Mouse (Mus musculus): ENCODE data around the gene Apob.
"Not testable (repeated sequence)": the region's sequence is repeated elsewhere in the genome, so short reads cannot be mapped to it uniquely, and the experiment has no call there.

The Apob gene

DNA sequence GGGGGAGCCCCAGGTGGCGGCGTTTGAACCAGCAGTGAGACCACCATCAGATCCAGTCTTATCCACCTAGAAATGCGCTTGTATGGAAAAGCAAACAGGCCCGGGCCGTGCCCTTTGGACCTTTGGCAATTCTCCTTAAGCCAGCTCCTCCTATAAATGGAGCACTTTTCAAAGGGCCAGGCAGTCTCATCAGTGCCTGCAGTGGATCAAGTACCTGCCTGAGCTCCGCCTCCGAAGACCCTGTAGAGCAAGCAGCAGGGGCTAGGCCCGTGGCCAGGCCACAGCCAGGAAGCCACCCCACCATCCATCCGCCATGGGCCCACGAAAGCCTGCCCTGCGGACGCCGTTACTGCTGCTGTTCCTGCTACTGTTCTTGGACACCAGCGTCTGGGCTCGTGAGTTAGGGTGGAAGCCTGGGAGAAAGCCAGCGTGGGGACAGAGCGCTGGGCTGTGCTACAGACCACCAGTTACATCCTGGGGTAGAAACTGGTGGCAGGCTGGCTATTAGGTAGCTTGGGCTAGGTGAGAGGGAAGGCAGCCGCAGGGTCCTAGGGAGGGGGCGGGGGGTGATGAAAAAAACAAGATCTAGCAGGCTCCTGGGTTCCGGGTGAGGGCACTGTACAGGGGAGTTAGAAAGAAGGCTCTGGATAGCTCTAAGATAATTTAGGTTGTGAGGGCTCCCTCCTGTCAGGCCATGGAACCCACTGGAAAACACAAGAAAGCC, at the start of gene Apob:
Apob (plus strand) TSS at position 183 of the 724 bp plus-strand sequence.
- in situ Hi-C loops (cut with MboI, MseI), result no loop called here

DNA sequence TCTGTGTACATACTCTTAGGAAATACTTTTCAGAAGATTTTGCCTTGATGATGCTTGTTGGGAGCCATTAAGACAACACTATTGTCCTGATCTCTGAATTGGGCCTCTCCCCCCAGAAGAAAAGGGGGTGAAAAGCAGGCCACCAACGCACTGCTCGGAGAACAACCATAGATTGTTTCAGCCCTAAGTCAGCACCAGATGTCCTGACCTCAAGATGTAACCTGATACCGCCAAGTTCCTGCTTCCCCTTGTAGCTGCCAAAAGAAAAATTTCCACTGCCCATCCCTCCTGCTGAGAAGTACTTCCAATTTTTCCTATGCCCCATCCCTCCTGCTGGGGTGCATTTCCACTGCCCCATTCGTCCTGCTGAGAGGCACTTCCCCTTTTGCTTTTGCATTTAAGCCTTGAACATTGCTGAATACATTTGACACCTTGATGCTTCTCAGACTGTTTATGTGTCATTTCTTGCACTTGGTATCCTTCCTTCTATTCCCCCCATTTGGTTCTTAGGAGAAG, 45.0 kb upstream of the Apob start:
- in situ Hi-C loops (cut with MboI, MseI), result no loop called here

DNA sequence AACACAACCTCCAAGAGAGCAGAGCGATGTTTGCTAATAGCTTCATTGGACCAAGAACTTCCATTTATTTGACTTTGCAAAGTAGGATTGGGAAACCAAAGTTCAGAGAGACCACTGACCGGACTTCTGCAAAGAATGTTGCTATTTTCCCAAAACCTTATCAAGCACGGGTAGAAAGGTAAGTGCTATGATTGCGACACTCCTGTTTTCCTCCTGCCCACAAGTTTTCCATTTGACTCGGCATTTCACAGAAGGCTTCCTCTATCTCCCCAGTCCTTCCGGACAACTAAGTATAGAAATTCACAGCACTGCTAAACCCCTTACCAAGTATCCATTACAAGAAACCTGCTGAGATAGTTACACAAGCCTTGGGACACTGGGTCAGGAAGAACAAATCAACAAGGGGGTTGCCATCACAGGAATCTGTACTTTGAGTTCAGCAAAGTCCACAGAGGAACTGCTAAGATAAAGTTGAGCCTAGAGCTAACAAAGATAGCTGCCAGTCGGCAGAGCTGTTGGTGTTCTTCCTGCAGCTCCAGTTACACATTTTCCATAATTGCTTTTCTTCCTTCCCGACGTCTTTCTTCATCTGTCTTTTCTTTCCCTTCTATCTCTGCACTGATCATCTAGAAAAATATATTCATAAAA, 27.2 kb upstream of the Apob start:
- in situ Hi-C loops (cut with MboI, MseI), result no loop called here

DNA sequence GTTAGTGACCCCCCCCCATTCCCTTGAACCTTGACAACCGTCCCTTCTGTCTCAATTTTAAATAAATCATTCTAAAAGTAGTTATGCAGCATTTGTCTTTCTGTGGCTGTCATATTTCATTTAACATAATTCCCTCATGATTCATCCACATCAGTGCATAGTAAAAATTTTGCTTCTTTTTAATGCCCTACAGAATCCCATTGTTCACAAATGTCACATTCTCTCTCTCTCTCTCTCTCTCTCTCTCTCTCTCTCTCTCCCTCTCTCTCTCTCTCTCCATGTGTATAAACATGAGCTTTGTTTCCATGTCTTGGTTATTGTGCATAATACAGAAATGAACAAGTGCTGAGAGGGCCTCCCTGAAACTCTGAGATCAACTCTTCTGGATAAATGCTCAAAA, 18.6 kb upstream of the Apob start:
- in situ Hi-C loops (cut with MboI, MseI), result no loop called here

DNA sequence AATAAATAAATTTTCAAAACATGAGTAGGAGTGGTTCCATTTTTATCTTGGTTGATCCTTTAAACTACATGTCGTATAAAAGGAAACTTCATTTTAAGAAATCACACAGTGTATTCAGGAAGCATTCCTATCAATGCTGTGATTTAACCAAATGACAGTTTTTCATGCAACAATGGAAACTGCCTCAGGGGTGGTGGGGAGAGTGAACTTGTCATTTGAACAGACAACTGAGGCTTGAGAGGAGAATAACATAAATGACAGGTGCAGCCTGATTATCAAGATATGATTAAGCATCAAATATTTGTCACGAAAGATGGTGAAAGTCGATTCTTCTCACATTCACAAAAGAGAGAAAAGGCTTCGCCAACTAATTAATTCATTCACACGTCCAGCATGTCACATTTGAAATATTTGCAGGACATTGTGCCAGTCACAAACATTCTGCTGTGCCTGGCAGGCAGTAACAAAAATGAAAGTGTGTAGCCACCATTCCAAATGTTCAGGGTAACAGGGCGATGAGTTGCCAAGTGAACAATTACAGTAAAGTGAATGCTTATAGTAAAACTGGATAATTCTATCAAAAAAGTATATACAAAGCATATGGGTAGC, 18.0 kb upstream of the Apob start:
- in situ Hi-C loops (cut with MboI, MseI), result no loop called here

DNA sequence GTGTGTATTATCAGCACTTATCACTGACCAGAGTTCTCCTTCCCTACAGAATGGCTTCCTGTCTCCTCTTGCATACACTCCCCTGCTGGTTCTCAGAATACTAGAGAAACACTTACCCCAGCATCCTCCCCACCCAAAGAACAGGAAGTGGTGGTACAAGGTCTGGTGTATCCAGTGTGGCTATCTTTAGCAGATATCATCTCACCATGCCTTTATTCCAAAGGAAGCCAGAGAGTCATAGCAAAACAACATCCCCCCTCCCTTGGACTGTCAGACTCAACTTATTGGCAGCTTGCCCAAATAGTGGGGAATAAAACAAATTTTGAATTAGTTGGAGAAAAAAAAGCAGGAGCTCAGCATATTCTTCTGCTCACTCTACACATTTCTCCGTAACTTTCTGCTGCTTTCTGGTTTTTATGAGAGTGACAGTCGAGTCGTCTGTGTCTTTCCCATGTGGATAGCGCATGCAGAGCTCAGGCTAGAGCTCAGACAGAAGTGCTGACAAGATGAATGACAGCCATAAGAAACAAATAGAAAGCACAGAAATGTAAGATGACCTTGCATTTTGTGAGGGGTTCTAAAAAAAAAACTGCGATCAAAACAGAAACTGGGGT, 15.0 kb upstream of the Apob start:
- in situ Hi-C loops (cut with MboI, MseI), result no loop called here

DNA sequence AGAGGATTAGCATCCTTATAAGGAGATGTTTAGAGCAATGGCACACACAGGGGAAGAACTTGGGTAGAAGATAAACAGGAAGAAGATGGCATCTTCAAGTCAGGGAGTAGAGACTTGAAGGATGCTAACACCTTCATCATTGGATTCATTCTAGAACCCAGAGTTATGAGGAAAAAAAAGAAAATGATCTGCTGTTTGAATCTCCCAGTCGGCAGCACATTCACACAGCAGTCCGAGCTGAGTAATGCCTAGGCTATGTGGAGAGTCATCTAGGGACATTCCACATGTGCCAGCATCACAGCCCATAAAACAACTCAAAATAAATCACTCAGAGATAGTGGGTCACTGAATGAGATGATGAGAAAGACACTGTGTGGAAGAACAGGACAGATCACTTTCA, 10.2 kb upstream of the Apob start:
- in situ Hi-C loops (cut with MboI, MseI), result no loop called here

DNA sequence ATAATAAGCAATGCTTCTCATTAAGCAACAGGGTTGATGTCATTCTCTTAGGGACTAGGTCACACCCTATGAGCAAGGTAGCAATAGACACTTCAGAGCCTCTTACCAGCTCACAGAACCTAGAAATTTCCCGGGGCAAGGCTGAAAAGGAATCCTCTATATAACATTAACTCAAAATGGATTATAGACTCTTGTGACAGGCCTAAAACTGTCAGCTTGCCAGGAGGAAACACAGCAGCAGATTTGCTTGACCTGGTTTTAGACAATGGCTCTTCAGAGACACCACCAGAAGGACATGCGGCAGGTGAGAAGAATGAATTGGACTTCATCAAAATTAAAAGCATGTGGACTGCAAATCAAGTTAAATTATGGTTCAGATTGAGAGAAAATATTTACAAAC, 7.1 kb upstream of the Apob start:
- in situ Hi-C loops (cut with MboI, MseI), result no loop called here

DNA sequence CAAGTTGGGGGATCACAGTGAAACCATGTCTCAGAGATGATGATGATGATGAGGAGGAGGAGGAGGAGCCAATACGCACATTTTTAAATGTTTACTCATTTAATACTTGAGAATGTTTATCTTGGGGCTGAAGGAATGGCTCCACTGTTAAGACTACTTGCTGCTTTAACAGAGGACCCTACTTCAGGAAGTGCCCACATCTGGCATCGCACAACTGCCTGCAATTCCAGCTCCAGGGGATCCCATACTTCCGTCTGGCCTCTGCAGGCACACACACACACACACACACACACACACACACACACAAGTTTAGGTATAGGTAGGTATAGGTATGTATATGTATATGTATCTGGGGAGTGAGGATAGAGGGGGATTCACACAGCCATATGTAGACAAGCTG, 6.6 kb upstream of the Apob start:
- in situ Hi-C loops (cut with MboI, MseI), result no loop called here

DNA sequence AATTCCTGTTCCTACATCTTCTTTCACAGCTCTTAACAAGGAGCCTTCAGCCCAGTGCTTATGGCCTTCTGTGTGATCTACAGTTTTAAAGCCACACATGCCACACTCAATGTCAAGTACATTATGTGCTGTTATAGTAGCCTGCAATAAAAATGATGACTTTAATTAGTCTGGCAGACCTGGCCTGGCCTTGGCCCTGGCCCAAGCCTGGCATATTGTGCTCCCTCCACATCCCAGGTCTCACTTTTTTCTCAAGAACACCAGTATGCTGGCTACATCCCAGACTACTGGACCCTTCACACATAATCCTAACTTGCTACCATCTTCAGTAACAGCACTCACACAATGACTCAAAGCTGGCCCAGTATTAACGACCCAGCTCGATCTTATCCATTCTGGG, 5.7 kb upstream of the Apob start:
- in situ Hi-C loops (cut with MboI, MseI), result no loop called here

DNA sequence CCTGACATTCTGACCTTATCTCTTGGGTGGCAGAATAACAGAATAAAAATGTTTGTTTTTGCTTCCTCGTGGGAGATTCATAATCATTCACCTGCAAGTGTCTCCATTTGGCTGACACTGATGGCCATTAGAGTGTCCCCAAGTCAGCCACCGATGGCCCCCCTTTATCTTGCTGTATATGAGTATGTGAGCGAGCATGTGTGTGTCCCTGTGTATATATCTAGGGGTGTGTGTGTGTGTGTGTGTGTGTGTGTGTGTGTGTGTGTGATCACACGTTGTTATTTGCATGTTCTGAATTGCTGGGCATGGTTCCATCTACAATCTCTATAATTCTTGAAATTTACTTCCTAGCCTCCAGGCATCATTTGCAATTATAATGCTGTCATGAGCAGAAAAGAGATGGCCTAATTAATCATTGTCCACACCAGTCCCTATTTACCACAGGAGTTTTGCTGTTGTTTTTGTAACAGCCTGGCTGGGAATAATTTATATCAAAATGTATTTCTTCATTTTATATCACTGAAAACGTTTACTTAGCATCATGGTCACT, 3.6 kb upstream of the Apob start:
- in situ Hi-C loops (cut with MboI, MseI), result no loop called here

DNA sequence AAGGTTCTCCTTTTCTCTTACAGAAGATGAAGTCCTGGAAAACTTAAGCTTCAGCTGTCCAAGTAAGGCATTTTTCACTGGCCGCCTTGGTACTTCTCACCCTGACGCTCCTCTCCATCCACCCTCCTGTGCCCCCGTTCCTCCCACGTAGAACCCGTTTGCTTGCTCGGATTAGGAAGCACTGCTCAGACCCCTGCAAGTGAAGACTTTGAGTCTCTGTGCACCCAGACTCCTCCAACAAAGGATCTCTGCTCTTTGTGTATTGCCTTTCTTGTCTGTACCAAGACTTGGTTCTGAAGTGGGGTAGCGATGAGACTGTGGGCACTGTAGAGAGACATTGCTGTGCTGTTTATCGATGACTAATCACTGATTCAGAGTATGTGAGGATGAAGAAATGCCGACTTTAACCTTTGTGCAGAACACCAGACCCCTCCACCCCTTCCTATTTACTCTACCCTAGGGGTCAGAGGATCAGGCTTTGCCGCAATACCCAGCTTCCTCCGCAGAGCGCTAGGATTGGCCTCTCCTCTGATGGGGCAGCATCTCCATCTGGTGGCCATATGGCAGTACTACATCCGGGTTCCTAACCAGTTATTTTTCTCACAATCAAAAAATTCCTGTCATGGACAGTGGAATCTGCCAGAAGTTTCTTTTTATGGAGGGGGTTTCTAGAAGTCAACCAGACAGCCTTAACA, 889 bp downstream of the Apob start:
- in situ Hi-C loops (cut with MboI, MseI), result no loop called here

DNA sequence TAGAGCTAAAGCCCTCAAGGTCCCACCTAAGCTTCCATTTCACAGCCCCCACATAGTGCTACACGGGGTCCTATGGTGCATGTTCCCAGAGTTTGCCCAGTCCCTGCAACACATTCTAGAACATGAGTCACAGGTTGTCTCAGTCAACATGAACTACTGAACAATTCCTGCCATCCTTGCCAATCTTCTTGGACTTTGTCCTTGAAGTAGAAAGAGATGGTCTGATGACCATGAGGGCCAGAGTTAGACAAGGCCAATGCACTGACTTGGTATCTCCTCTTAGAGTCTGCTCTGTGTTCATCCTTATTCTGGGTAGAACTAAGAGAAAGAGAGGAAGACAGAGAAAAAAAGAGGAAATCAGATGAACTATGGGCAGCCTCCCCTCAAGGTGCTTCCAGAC, 7.0 kb downstream of the Apob start:
- in situ Hi-C loops (cut with MboI, MseI), result no loop called here

DNA sequence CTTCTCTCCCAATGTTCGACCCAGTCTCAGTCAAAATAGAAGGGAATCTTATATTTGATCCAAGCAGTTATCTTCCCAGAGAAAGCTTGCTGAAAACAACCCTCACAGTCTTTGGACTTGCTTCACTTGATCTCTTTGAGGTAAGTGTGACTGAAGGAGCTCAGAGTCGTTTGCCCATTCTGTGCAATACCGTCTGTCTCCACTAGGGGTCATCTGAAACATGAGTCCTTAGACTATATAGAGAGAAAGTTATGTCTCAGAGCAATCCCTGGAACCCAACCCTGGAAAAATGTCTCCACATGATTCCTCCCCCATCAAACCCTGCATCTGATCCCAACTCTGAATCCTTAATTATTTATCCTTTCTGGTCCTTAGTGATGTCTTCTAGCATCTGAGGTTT, 13.4 kb downstream of the Apob start:
- in situ Hi-C loops (cut with MboI, MseI), result no loop called here

DNA sequence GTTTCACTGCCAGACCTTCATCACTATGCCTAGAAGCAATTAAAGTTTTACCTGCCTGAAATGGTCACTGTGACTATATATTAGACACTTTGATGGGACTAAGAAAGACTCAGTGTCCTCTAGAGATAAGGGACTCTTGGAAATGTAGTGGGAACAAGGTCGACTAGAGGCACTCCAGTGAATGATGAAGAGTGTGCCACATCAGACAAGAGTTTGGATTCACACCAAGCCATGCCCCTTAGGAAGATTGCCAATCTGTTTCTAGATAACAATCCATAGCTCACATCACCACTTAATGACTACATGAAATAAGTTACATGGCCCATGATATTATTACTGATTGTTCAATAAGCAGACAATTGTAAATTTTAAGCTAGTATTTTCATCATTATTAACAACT, 14.1 kb downstream of the Apob start:
- in situ Hi-C loops (cut with MboI, MseI), result no loop called here

DNA sequence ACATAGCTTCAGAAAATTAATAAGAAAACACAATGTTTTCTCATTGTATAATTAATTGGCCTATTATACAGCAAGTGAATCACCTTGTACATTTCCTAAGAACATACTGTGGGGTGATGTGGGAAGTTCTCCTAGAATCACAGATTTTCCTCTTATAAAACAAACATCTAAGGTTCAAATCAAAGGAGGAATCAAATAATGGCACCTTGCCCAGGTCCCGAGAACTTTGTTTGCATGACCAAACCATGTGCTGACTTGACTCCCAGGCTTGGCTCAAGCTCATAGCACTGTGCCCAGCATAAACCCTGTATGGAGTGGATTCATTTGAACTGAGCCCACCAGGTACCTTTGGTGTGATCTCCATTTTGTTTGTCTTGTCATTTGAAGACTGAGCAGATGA, 43.5 kb downstream of the Apob start:
- in situ Hi-C loops (cut with MboI, MseI), result no loop called here

DNA sequence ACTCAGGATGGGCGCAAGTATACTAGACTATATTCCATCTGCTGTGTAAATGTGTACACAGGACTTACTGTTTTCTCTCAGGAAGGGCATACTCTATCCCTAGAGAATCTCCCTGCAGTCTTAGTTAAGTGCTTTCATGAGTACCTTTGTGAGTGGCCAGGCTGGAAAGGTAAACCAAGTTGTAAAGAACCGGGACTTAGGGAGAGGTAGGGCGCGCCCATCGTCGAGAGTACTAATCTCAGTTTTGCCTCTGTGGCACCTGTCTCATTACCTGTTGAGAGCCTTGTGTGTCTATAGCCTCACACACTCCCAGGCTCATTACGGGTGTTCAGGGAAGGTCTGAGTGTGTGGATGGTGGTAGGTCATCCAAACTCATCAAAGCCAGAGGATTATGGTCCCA, 52.1 kb downstream of the Apob start:
- in situ Hi-C loops (cut with MboI, MseI), result no loop called here

DNA sequence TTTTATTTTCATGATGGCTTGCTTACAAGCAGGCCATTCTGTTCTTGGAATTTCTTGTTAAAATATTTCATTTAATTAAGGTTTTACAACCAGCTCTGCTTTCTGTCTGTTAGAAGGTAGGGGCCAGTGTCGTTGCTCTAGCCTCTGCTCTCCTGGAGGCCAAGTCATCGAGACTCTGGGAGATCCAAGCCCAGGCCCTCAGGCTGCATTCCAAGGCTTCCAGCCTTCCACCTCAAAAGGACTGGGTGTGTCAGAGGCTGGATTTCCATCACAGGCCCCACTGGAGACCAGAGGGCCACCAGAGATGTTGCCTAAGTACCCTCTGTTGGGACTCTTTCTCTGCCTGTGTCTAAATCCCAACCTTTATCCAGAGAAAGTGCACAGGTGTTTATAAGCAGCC, 52.6 kb downstream of the Apob start:
- in situ Hi-C loops (cut with MboI, MseI), result no loop called here

DNA sequence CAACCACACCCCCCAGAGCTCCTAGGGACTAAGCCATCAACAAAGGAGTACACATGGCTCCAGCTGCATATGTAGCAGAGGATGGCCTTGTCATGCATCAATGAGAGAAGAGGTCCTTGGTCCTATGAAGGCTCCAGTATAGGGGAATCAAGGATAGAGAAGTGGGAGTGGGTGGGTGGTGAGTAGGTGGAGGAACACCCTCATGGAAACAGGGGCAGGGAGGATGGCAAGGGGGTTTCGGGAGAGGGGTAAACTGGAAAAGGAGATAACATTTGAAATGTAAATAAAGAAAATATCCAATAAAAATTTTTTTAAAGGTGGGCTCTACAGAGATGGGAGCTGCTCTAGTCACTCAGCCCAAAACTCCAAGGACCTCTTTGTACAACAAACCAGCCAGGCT, 53.7 kb downstream of the Apob start:
- in situ Hi-C loops (cut with MboI, MseI), result not testable (repeated sequence)

DNA sequence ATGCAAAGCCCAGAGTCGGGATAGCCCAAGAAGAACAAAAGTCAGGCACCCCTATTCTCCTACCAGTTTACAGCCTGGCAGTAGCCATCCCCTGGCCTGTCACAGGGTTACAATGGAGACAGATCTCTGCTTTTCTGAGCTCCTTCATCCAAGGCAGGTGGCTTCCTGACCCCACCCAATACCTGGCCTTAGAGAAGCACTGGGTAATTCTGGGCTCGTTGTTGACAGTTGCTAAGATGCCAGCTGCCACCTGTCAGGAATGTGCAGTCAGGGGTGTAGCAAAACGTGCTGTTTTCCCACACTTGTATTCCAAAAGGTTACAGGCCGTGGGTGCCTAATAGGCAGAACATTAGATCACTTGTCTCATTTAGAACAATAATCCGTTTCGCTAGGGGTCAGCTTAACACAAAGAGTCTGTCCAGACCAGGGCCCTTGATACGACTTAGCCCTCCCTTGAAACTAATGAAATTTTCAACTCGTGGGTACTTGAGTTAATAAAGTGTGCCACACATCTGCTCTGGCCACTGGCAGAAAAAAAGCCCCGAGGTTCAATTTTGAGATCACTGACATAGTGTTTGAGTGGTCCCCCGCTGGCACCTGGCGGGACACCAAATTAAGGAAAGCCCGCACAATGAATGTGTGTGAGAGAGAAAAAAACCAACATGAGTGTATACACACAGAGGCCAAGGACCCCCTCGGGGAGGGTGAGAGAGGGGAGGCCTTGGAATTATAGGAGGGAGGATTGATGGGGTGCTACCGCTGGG, 54.3 kb downstream of the Apob start:
- in situ Hi-C loops (cut with MboI, MseI), result no loop called here

DNA sequence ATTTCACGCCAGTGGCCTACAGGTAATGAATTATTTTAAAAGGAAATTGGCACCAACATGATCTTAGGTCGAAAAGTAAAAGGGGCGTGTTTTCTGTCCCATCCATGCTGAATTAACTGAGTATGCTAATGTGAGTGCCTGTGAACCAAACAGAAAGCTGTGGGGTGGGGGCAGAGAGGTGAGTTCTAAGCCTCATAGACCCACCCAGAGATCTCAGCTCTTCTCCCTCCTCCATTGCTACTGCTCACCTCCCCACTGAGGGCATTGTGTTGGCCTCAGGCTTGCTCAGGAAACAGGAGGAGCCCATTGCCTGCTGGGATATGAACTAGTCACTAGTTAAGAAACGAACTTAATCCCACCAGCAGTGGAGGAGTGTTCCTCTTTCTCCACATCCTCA, 54.9 kb downstream of the Apob start:
- in situ Hi-C loops (cut with MboI, MseI), result no loop called here
